Mouse (Mus musculus) heart, embryonic 14.5 days (tissue): ENCODE data around the gene Fat2. TPM values are rescaled to one million over a fixed set of nuclear protein-coding genes. Genes with fewer than 3 reads are reported as not detected.

Experiments used
- ATAC-seq: fragments of 200-750 bp; cut with Nextera tagmentation; 2 replicates; pipeline ENCODE4 v1.8.0; 2017; ENCODE audit warnings: low read depth, moderate TSS enrichment; ENCODE audit not compliant: insufficient number of reproducible peaks, insufficient read depth, low FRiP score
- H3K27ac ChIP-seq, 2 experiments: fragments of 200-500 bp in 1 of 2; fragments of 300-500 bp in 1 of 2; sonication (generic) in 1 of 2; replicated peaks in 1 of 2; 2 replicates each; pipeline ENCODE4 v1.5.1; 2012 to 2014; ENCODE audit warnings: low read depth in 2 of 2, low read length in 2 of 2, control low read depth in 1 of 2, mild to moderate bottlenecking in 1 of 2, mixed read lengths in 1 of 2; ENCODE audit not compliant: control insufficient read depth in 1 of 2, insufficient read depth in 1 of 2
- H3K27me3 ChIP-seq: fragments of 300-500 bp; sonication (generic); 2 replicates; pipeline ENCODE4 v1.6.1; 2014; ENCODE audit warnings: mild to moderate bottlenecking, low read length, control low read depth; ENCODE audit not compliant: control insufficient read depth, insufficient read depth
- H3K36me3 ChIP-seq: fragments of 300-500 bp; sonication (generic); 2 replicates; pipeline ENCODE4 v1.6.1; 2014; ENCODE audit warnings: mild to moderate bottlenecking, control low read depth, low read length, mixed read lengths; ENCODE audit not compliant: control insufficient read depth, insufficient read depth
- H3K4me1 ChIP-seq, 2 experiments: fragments of 200-500 bp in 1 of 2; fragments of 300-500 bp in 1 of 2; sonication (generic) in 1 of 2; 2 replicates each; pipeline ENCODE4 v1.6.1; 2012 to 2014; ENCODE audit warnings: low read length in 2 of 2, control low read depth in 1 of 2, mixed read lengths in 1 of 2; ENCODE audit not compliant: control insufficient read depth in 2 of 2, insufficient read depth in 2 of 2
- H3K4me2 ChIP-seq: fragments of 300-500 bp; sonication (generic); 2 replicates; pipeline ENCODE4 v1.6.1; 2014; ENCODE audit warnings: mild to moderate bottlenecking, low read length
- H3K4me3 ChIP-seq, 2 experiments: fragments of 200-500 bp in 1 of 2; fragments of 300-500 bp in 1 of 2; sonication (generic) in 1 of 2; 2 replicates each; pipeline ENCODE4 v1.5.1; 2012 to 2014; ENCODE audit warnings: low read length in 2 of 2, mild to moderate bottlenecking in 2 of 2, control low read depth in 1 of 2, low read depth in 1 of 2, moderate library complexity in 1 of 2; ENCODE audit not compliant: control insufficient read depth in 1 of 2, insufficient read depth in 1 of 2
- H3K9ac ChIP-seq: fragments of 300-500 bp; sonication (generic); 2 replicates; pipeline ENCODE4 v1.6.1; 2014; ENCODE audit warnings: mild to moderate bottlenecking, low read length
- H3K9me3 ChIP-seq: fragments of 300-500 bp; sonication (generic); 2 replicates; pipeline ENCODE4 v1.6.1; 2016; ENCODE audit warnings: low read length, control low read depth; ENCODE audit not compliant: control insufficient read depth
- WGBS: fragments of 180-500 bp; shearing (Covaris S2); extraction: QIAGEN DNeasy Blood & Tissue Kit; methylation state at CpG from one replicate; pipeline ENCODE4 v1.1.7; 2014; 5-methylcytosine and 5-hydroxymethylcytosine counted together
- polyA plus RNA-seq: library from polyadenylated mRNA; unstranded; fragments of >200 nt; fragmentation: Nextera tagmentation; extraction: Ambion mirVana; gene quantifications from 2 replicates; pipeline ENCODE4 v1.2.1, GENCODE M21; 2014

The Fat2 gene
- polyA plus RNA-seq, 1 experiment from 2014 or later, result not detected

DNA sequence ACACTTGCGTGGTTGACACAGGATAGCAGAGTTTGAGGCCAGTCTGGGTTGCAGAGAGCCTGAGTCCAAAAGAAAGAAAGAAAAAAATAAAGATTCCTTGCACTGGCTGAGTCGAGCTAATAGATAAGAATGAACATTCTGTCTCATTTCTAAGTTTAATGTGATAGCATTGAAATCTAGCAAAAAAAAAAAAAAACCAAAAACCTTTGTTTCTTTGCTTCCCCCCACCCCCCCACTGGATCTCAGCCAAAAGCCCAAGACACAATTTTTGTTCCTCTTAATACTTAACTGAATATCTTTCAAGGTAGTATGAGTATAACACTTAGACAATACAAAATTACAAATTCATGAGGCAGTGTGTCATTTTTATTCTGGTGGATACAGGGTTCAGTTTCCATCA, 127.3 kb downstream of the Fat2 start:
- H3K4me1 ChIP-seq, result 0 out of 4 replicates have a peak, but pooled peaks cover 0 to 2% of the 10 kb centered on the region in 2 experiments
- no peak overlapping the region for H3K9ac ChIP-seq
- peaks cover 5% of the 10 kb centered on the region; the same call in 1 of the 2 replicates for H3K9me3 ChIP-seq
- no peaks in the 10 kb centered on the region for H3K36me3 ChIP-seq
- H3K27me3 ChIP-seq, result no peaks in the 10 kb centered on the region
- WGBS, result 66% methylated on average over 2 of the region's 2 CpGs
- H3K27ac ChIP-seq, result no peak overlapping the region
- no peak overlapping the region for H3K4me2 ChIP-seq
- no peak overlapping the region for H3K4me3 ChIP-seq
- no peak for ATAC-seq

DNA sequence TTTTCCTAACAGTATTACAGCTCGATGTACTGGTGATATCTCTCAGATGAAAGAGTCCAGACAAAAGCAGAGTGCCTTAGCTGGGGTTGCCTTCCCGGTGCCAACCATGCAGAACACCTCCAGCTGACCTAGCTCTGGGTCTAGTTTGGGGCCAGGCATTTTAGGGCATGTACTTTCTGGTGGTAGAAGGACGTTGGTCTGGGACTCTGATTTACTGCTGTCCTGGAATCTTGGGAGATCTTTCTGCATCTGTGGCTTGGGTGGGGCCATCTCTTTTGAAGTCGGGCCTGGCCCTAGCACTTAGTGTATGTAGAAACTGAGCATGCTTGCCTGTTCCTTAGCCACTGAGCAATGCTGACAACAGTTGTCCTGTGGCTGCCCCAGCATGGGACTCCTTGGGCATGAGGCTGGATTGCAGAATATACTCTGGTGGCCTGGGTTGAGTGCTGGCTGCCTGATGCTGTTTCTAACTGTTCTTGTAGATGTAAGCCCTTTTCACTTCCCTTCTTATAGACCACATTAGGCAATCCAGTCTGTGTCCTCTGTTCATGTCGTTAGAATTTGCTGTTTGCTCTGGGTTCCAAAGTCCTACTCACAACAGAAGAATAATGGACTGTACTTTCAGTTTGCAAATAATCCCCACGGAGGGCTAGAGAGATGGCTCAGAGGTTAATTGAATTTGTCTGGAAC, 128.2 kb downstream of the Fat2 start:
- 55% methylated on average over 6 of the region's 6 CpGs for WGBS
- Histone ChIP-seq H3K4me2 (no peak overlapping the region), H3K4me1 (0 out of 4 replicates have a peak, but pooled peaks cover 0 to 2% of the 10 kb centered on the region in 2 experiments)

DNA sequence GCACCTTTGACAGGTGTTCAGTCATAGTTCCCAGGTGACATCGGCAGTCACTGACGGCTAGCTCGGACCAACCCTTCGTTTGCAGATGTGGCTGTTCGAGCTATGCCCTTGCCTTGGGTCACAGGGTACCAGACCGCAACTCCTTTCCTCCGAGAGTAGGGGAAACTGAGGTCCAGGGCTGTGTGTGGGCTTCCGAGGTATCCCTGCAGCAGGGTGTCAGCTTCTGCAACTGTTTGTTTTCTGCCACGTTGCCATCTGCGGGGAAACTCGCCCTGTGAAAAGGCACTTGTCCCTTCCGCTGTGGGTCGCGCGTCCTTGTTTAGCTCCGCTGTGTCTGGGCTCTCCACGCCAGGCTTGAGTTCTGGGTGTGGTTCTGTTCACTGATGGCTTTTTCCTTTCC, 131.8 kb downstream of the Fat2 start:
- ATAC-seq, result peak; percentile 36
- peak overlapping the region; percentile 77 for H3K9ac ChIP-seq
- 6% methylated on average over 17 of the region's 17 CpGs for WGBS
- no peaks in the 10 kb centered on the region for H3K36me3 ChIP-seq
- no peaks in the 10 kb centered on the region for H3K27me3 ChIP-seq
- peak overlapping the region; percentile 58 to 68 for H3K4me3 ChIP-seq
- H3K4me1 ChIP-seq, result 0 out of 4 replicates have a peak, but pooled peaks cover 0 to 2% of the 10 kb centered on the region in 2 experiments
- peak overlapping the region; percentile 81 for H3K4me2 ChIP-seq
- no peaks in the 10 kb centered on the region for H3K9me3 ChIP-seq
- H3K27ac ChIP-seq, result no peak overlapping the region

More for the DNA sequence above, 128.2 kb downstream of the Fat2 start:
- H3K9ac ChIP-seq, result no peak overlapping the region
- peaks cover 5% of the 10 kb centered on the region; the same call in 1 of the 2 replicates for H3K9me3 ChIP-seq
- H3K4me3 ChIP-seq, result no peak overlapping the region
- no peaks in the 10 kb centered on the region for H3K27me3 ChIP-seq
- ATAC-seq, result no peak
- H3K36me3 ChIP-seq, result no peaks in the 10 kb centered on the region
- no peak overlapping the region for H3K27ac ChIP-seq

DNA sequence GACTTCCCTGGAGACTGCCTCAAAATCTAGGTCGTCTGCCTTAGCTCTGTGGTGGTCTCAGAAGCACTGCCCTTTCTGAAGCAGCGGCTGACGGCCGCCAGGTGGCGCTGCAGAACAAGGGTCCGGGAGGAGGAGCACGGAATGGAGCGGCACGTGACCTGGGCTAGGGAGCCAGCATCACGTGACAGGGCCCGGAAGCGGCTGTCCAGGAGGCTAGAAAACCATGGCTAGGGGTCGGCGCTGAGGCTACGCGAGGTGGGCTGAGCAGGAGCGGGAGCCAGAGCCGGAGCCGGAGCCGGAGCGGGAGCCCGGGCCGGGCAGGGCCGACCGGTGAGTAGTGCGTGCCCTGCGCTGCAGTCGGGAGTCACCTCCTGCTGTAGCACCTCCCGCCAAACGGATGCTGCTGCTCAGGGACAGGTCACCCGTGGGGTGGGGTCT, 132.2 kb downstream of the Fat2 start, which contains the start of gene Slc36a1:
Gene Slc36a1, plus strand, starts transcription at position 192 of the 438 bp plus-strand sequence.
- WGBS, result 0% methylated on average over 31 of the region's 31 CpGs
- ATAC-seq, result peak; percentile 91
- peak within 1 kb of the TSS; percentile 81 for H3K4me2 ChIP-seq
- H3K9me3 ChIP-seq, result no peaks in the 10 kb centered on the region
- no peaks in the 10 kb centered on the region for H3K27me3 ChIP-seq
- 0 out of 4 replicates have a peak, but pooled peaks cover 0 to 2% of the 10 kb centered on the region in 2 experiments for H3K4me1 ChIP-seq
- no peak within 1 kb of the TSS for H3K27ac ChIP-seq
- peak within 1 kb of the TSS; percentile 77 for H3K9ac ChIP-seq
- H3K4me3 ChIP-seq, result peak within 1 kb of the TSS; percentile 58 to 68
- no peaks in the 10 kb centered on the region for H3K36me3 ChIP-seq

Other genes starting within 250 kb of the Fat2 start
- 48.2 and 55.7 TPM in 2 replicates for gene Gm2a, start 238.4 kb downstream of the Fat2 start, polyA plus RNA-seq
- gene Slc36a3, start 184.9 kb downstream of the Fat2 start, polyA plus RNA-seq, result not detected in 2 replicates
- 5.2 and 7.3 TPM in 2 replicates for gene Slc36a2, start 151.5 kb downstream of the Fat2 start, polyA plus RNA-seq
- 1.6 and 1.8 TPM in 2 replicates for gene Slc36a1, start 132.2 kb downstream of the Fat2 start, polyA plus RNA-seq
- 1,748 and 1,849 TPM in 2 replicates for gene Sparc, start 86.6 kb upstream of the Fat2 start, polyA plus RNA-seq
- gene Atox1, start 124.7 kb upstream of the Fat2 start, polyA plus RNA-seq, result 311 and 354 TPM in 2 replicates
- gene G3bp1, start 133.1 kb upstream of the Fat2 start, polyA plus RNA-seq, result 103 and 104 TPM in 2 replicates